Mouse (Mus musculus): Measurements from ENCODE around the gene Gldc.

GRCm38 (mm10) chr19:30146761-30147160 is 28.5 kb downstream of the Gldc start:
- TF ChIP-seq CTCF (IDR thresholded peaks at IDR 0.05) (no peak), EP300 (IDR thresholded peaks at IDR 0.05) (no peak)

Data from lung, postnatal 0 days (tissue).